Mouse (Mus musculus) kidney, postnatal 36 days (tissue): ENCODE results near the gene Cox15.
A peak's percentile ranks its signal among the peaks of the same experiment; 100 is the strongest.

ENCODE experiments used
- DNase-seq, 2 experiments: peaks; one replicate each; pipeline ENCODE4 v3.0.0; 2021 to 2022; ENCODE audit warnings: mixed read lengths in 2 of 2

The Cox15 gene

GRCm38 (mm10) chr19:43704787-43705497, 47.9 kb downstream of the Cox15 start:
- DNase-seq: peak in 1 of 2 experiments; percentile 37

- peak; percentile 67 to 76 for DNase-seq
Measured at GRCm38 (mm10) chr19:43704211-43704610, 48.6 kb downstream of the Cox15 start.

GRCm38 (mm10) chr19:43699763-43700155, 53.0 kb downstream of the Cox15 start:
- no peak for DNase-seq

- DNase-seq: no peak
Measured at GRCm38 (mm10) chr19:43699021-43699762, 53.6 kb downstream of the Cox15 start.

- peak; percentile 31 to 42 for DNase-seq
Measured at GRCm38 (mm10) chr19:43697666-43698370, 55.0 kb downstream of the Cox15 start.

- no peak for DNase-seq
Measured at GRCm38 (mm10) chr19:43695514-43695964, 57.3 kb downstream of the Cox15 start.

- DNase-seq: peak; percentile 31 to 77
Measured at GRCm38 (mm10) chr19:43692815-43693214, 60.0 kb downstream of the Cox15 start.

- DNase-seq: peak; percentile 97 to 98
Measured at GRCm38 (mm10) chr19:43689419-43690246, 63.2 kb downstream of the Cox15 start, which contains the start of gene Entpd7. Gene Entpd7 (plus strand): TSS chr19:43689672.
